Mouse (Mus musculus) 3T3-L1 (cell line): Measurements from ENCODE around the gene Hist1h2bq.
A peak's percentile ranks its signal among the peaks of the same experiment; 100 is the strongest.

Experiments
- DNase-seq: peaks from one replicate; pipeline ENCODE4 v3.0.0-alpha.2; 2015; ENCODE audit warnings: low read depth, low spot score

Gene Hist1h2bq

DNA sequence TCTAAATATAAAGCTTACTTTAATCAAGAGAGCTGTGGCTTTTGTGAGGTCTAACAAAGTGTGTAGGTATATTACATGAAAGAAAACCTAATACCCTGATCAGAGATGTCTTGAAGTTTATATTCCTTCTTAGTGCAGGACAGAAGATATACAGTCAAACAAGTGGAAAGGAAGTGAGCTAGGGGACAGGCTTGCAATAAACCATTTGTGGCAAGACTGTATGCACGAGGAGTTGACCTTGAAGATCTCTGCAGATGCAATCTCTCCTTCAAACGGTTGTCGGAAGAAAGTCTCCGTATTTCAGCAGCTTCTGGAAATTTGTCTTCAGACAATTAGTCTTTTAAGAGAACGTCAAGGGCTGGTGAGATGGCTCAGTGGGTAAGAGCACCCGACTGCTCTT is 20.1 kb downstream of the Hist1h2bq start:
- DNase-seq, result no peak

GRCm38 (mm10) chr13:21787760-21788593 is 22.0 kb downstream of the Hist1h2bq start:
- DNase-seq, result peak; percentile 54

GRCm38 (mm10) chr13:21786899-21787629 is 22.9 kb downstream of the Hist1h2bq start, which contains the start of the genes Hist1h2an and Hist1h2bp:
Hist1h2an (minus strand) TSS chr13:21787218.
Hist1h2bp (plus strand) TSS chr13:21787461.
- DNase-seq, result peak; percentile 98

DNA sequence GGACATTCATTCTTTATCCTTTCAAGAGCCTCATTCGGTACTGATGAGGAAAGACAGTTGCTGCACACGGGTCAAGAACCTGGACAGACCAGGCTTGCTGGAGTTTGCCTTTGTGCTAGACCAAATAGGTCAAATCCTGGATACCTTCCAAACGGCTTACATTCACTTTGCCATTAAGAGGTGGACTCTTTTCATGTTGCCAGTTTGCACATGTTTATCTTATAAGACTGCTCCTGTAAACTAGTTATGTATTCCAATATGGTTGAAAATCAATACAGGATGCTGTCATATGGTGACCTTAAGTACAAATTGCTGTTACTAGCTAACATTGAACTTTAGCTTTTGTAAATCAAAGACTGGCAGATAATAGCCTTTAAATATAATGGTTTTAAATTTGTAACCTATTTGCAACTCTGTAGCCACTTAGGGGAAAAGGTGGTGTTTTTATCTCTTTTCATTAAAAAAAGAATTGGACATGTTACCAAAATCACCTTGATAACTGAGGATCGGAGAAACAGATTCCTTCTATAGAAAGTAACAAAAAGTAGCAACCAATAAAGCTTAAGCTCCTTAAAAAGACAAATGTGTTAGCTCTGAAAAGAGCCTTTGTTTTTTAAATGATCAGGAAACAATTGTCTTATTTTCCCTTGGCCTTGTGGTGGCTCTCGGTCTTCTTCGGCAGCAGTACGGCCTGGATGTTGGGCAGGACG is 23.7 kb downstream of the Hist1h2bq start:
- peak; percentile 81 for DNase-seq

DNA sequence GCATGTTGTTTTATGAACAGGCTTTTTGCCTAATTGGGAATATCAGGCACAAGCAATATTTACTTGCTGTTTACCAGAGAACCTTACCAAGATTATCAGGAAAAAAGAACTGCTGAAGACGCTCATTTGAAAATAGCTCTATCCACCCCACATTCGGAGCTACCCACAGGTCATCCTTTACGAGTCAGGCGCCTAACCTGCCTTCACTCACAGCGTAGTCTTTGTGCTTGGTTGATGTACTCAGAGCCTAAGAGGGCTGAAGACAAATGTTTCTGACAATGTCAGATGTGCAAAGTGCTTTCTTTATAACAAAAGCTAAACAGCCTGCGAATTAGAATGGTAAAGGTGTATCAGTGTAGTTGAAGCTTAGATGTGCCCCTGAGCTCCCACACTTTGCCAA is 25.7 kb downstream of the Hist1h2bq start:
- no peak for DNase-seq

DNA sequence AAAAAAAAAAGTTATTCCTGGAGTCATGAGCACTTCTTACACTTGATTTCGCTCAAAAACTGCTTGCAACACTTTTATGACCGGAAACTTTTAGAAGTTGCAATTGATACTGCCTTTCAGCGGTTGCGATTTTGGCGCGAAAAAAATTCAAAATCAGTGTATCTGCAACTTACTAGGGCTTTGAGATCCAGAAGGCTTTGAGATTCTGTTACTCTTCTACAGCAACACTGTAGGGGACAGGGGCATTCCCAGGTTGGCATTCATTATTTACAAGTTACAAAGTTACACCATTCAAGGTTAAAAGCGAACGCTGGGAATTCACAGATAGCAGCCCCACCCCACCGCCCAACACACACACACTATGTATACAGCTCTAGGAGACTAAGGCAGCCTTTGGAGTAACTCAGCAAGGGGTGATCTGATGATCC is 26.2 kb downstream of the Hist1h2bq start:
- peak; percentile 76 for DNase-seq

DNA sequence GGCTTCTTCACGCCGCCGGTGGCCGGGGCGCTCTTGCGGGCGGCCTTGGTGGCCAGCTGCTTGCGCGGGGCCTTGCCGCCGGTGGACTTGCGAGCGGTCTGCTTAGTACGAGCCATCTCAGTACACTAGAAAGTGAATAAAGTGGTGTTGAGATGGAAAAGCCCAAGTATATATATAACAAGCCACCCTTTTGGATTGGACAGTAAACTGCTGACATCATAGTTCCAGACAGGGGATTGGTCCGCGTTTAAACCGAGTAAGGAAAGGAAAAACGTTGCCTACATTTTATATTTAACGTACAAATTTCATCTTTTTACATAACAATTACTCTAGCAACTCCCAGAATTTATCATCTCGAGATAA is 26.8 kb downstream of the Hist1h2bq start, which contains the start of gene Hist1h3i:
Gene Hist1h3i, minus strand, starts transcription at position 116 of the 363 bp plus-strand sequence.
- DNase-seq, result peak; percentile 92

- DNase-seq, result peak; percentile 85
Observed at GRCm38 (mm10) chr13:21782361-21783254, 27.4 kb downstream of the Hist1h2bq start.

GRCm38 (mm10) chr13:21781639-21782038 is 28.4 kb downstream of the Hist1h2bq start:
- DNase-seq, result no peak

DNA sequence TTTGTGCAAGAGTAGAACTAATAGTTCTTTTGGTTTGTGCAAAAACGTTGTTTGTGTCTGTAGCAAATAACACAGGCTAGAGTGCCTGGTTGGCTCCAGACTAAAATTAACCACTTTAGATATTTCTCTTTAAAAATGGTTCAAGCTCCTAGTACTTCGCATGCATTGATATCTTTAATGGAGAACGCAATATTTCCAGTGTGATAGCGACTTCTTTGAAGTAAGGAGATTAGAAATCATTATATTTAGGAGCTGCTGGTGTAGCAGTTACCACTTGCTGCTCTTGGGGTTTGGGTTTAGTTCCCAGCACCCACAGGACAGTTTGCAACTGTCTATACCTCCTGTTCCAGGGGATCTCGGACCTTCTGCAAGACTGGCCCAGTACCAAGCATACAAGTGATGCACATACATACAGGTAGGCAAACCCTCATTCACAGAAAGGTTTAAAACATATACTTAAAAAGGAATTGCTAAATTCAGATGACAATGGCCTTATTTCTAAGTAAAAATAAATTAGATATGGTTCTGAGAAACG is 28.9 kb downstream of the Hist1h2bq start:
- peak; percentile 49 for DNase-seq

DNA sequence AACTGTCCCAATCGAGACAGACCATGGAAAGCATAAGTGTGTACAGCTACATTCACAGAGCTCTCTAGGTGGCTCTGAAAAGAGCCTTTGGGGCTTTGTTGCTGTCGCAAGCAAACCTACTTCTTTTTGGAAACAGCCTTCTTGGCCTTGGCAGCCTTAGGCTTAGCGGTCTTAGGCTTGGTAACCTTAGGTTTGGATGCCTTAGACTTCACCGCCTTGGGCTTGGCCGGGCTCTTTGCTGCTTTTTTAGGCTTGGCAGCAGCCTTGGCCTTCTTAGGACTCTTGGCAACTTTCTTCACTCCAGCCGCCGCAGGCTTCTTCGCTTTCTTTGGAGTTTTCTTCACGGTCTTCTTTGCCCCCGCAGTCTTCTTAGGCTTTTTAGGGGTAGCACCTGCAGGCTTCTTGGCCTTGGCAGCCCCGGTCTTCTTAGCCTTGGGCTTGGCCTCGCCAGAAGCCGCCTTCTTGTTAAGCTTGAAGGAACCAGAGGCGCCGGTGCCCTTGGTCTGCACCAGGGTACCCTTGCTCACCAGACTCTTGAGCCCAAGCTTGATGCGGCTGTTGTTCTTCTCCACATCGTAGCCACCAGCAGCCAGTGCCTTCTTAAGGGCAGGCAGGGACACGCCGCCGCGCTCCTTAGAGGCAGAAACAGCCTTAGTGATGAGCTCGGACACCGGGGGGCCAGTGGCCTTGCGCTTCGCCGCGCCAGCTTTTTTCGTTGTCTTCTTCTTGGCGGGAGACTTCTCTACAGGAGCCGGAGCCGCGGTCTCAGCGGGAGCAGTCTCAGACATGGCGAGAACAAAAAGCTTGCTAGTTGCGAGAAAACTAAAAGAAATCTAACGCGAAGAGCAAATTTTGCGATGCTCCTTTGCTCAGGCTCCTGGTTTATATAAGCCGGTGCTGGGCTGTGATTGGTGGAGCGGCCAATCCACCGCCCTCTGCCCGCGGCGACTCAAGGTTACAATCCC is 29.9 kb downstream of the Hist1h2bq start, which contains the start of gene Hist1h1b:
Gene Hist1h1b, minus strand, starts transcription at position 859 of the 965 bp plus-strand sequence.
- peak; percentile 89 for DNase-seq

DNA sequence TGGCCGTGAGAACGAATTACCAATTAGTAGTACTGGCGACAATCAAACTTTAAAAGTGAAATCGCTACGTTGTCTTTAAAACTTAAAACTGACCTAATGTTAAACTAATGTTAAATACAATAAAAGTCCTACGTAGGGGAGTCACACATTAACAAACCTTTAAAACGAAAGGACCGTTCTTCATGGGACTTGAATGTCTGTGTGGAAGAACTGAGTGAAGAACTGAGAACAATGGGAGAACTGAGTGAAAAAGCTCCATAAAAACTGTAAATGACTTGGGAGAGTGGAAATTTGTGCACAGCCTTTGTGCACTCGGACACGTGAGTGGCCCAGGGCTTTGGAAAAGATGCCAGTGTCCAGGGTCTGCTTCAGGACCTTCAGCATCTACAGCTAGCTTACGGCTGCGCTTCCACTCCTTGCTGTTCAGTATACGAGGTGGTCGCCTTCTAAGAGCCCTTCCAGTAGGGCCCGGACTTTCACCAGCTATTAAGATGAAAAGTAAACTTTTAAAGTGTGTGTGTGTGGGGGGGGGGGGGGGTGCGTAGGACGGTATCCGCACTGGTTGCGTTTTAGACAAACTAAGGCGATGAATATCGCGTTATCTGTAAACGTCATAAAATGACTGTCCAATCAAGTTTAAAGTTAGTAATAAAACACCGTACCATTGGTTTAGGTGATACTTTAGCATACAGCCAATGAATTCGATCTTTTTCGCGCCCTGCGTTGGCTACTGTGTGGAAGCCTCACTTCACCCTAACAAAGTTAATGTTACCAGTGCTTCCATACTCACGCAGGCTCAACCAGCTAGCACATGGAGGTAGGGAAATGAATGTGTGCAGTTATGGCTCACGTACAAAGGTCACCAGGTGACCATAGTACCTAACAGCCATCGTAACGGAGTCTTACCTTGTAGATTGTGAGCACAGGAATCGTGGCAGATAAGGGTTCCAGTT is 30.9 kb downstream of the Hist1h2bq start:
- peak; percentile 95 for DNase-seq
